Mouse (Mus musculus): ENCODE results near the gene S1pr3.

S1pr3 gene

DNA sequence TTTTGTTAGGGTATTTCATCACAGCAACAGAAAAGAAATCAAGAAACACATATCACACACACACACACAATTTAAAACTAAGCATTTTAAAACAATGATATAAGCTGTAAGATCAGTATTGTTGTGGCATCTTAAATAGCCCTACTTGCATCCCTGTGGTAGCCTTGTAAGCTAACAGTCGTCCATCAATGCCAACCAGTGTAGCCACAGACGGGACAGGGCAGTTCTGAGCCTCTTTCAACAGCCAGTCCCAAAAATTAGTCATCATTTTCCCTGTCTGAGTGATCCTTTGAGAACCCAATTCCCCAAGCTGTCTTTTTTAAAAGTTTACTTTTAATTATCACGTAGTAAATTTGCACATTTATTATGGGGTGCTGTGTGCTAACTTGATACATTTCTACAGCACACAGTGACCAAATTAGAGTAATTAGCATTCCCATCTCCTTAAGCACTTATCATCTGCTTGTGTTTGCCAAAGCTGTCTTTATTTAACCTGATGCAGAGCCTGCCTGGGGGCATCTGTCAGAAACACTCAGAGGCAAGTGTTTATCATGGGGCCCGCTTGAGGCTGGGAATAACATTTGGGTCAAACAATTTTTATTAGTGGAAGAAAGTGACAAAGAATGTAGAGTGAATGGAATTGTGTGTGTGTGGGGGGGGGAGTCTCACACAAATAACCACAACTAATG is 47.9 kb downstream of the S1pr3 start:
- no peak for DNase-seq

DNA sequence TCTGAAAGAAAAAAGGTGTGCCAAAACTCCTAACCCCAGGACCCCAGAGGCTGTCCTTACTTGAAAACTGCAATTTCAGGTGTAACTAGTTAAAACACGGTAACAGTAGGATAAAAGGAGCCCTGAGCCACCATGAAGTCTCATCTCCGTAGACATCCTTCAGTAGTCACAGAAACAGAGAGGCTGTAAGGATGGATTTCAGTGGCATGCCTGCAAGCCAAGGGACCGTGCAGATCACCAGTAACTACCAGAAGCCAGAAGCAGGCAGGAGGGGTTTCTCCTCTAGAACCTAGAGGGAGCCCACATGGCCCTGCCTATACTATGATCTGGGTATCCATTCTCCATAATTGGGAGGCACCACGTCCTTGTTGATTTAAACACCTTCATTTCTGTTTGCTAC is 55.9 kb downstream of the S1pr3 start:
- DNase-seq, result no peak

DNA sequence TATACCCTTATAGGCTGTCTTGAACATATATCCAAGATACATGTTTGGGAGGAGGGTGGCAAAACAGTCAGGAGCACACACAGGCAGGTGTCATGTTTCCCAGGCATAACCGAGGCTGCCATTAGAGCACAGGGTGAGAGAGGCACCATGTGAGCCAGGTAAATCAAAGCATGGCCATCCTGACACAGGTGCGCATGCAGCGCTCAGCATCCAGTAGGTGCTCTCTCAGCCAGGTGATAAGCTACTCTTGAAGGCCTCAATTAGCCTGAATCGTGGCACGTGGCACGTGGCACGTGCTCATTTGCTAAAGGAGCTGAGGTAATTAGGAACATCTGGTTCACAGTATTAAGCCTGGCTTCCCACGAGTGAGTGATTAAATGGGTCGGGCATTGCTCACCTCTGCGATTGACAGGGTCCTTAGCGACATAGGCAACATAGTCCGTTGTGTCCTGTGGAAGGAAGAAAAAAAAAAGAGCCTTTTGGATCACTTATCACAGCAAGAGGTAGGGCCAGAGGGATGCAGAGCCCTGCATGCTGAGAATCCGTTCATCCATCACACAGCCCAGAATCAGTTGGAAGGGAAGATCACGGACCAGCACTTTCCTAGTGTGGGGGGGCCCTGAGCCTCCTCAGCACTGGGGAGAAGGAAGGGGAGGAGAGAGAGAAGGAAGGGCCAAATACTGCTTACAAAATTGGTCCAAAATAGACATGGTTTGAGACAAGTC is 57.8 kb downstream of the S1pr3 start:
- no peak for DNase-seq

DNA sequence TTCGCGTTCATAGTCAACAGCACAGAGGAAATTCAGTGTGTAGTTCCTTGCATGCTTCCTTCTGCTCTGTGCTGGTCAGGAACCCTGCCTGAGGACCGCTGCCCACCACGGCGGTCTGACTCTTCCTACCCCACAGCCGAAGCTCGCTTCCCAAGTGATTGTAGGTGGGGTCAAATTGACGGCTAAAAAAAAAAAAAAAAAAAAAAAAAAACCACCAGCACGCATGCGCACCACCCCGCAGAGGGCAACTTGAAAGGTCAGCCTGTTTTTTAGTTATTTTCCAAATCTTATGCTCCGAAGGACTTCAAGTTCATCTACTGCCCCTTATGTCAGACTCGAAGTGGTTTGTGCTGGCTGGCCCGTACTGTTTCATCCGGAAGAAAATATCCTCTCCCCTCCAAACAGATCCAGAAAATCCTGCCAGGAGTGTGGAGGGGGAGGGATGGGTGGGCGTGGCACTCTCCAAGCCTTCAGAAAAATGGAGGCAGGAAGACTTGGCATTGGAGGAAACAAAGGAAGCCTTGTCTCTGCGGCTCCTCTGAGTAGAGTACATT is 60.3 kb downstream of the S1pr3 start:
- DNase-seq, result no peak
